Mouse (Mus musculus) T-helper 1 cell (primary cell): ENCODE data around the gene Haao.
"Not testable (repeated sequence)": the region's sequence is repeated elsewhere in the genome, so short reads cannot be mapped to it uniquely, and the experiment has no call there.

Source experiments
- in situ Hi-C: fragments of 300-600 bp; cut with MboI, MseI; formaldehyde crosslinking; loops from one replicate; pipeline ENCODE4 v1.15.1; 2025; ENCODE audit warnings: high pct_unique_total_duplicates

Gene Haao

GRCm38 (mm10) chr17:83866582-83866981 lies 18.8 kb upstream of the Haao start:
- in situ Hi-C loops: no loop called here

- in situ Hi-C loops: no loop called here
Measured at GRCm38 (mm10) chr17:83865366-83865765, 17.6 kb upstream of the Haao start.

- in situ Hi-C loops: no loop called here
Measured at GRCm38 (mm10) chr17:83862134-83862881, 14.5 kb upstream of the Haao start.

GRCm38 (mm10) chr17:83861444-83862133 lies 13.8 kb upstream of the Haao start:
- in situ Hi-C loops: no loop called here

GRCm38 (mm10) chr17:83860968-83861367 lies 13.2 kb upstream of the Haao start:
- in situ Hi-C loops: not testable (repeated sequence)

- in situ Hi-C loops: no loop called here
Measured at GRCm38 (mm10) chr17:83860224-83860623, 12.5 kb upstream of the Haao start.

GRCm38 (mm10) chr17:83859639-83860038 lies 11.9 kb upstream of the Haao start:
- in situ Hi-C loops: no loop called here

- in situ Hi-C loops: no loop called here
Measured at GRCm38 (mm10) chr17:83858413-83858812, 10.7 kb upstream of the Haao start.

GRCm38 (mm10) chr17:83854284-83854918 lies 6.6 kb upstream of the Haao start:
- in situ Hi-C loops: no loop called here

- in situ Hi-C loops: no loop called here
Measured at GRCm38 (mm10) chr17:83853831-83854230, 6.1 kb upstream of the Haao start.

GRCm38 (mm10) chr17:83850864-83851263 lies 3.1 kb upstream of the Haao start:
- in situ Hi-C loops: no loop called here

- in situ Hi-C loops: no loop called here
Measured at GRCm38 (mm10) chr17:83850458-83850857, 2.7 kb upstream of the Haao start.

- in situ Hi-C loops: loop anchor here (5.0 kb wide), 1 partner anchor 77 kb away; no protein-coding TSS in a partner anchor
Measured at GRCm38 (mm10) chr17:83849717-83850116, 2.0 kb upstream of the Haao start.

- in situ Hi-C loops: loop anchor here (5.0 kb wide), 1 partner anchor 77 kb away; no protein-coding TSS in a partner anchor
Measured at GRCm38 (mm10) chr17:83849081-83849675, 1.4 kb upstream of the Haao start.

- in situ Hi-C loops: loop anchor here (5.0 kb wide), 1 partner anchor 76 kb away; no protein-coding TSS in a partner anchor
Measured at GRCm38 (mm10) chr17:83848482-83848881, 719 bp upstream of the Haao start.

GRCm38 (mm10) chr17:83847100-83847499 lies 663 bp downstream of the Haao start:
- in situ Hi-C loops: loop anchor here (5.0 kb wide), 1 partner anchor 75 kb away; no protein-coding TSS in a partner anchor

GRCm38 (mm10) chr17:83846301-83847021 lies 1.3 kb downstream of the Haao start:
- in situ Hi-C loops: loop anchor here (5.0 kb wide), 1 partner anchor 74 kb away; no protein-coding TSS in a partner anchor

GRCm38 (mm10) chr17:83845538-83845937 lies 2.2 kb downstream of the Haao start:
- in situ Hi-C loops: loop anchor here (5.0 kb wide), 1 partner anchor 73 kb away; no protein-coding TSS in a partner anchor

GRCm38 (mm10) chr17:83843780-83844179 lies 4.0 kb downstream of the Haao start:
- in situ Hi-C loops: no loop called here

GRCm38 (mm10) chr17:83841011-83841410 lies 6.8 kb downstream of the Haao start:
- in situ Hi-C loops: no loop called here

- in situ Hi-C loops: no loop called here
Measured at GRCm38 (mm10) chr17:83839132-83839531, 8.6 kb downstream of the Haao start.
